Mouse (Mus musculus) liver, embryonic 14 days (tissue): Measurements from ENCODE around the gene Gm21293. TPM values are rescaled to one million over a fixed set of nuclear protein-coding genes. Genes with fewer than 3 reads are reported as not detected.

Experiments
- polyA plus RNA-seq: library from polyadenylated mRNA; depleted of rRNA; stranded (reverse); fragments of >200 nt; gene quantifications from 2 replicates; pipeline ENCODE4 v1.2.3, GENCODE M21; 2012; rRNA removed

The Gm21293 gene
- not detected in 2 replicates for polyA plus RNA-seq

GRCm38 (mm10) chr10:104142687-104143086 is at the start of gene Gm21293:
Gene Gm21293, plus strand, starts transcription at chr10:104142987.

DNA sequence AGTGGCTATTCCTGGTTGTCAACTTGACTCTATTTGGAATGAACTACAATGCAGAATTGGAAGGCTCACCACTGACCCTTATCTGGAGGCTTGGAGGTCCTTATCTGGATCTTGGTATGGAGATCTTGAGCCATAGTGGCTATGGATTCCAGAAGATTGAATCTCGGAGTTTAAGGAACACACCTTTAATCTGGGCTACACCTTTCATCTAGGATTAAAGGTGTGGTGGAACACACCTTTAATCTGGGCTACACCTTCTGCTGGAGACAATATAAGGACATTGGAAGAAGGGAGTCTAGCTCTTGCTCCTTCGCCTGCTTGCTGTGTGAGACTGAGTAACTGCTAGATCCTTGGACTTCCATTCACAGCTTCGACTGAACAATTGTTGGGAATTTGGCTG is 8.4 kb downstream of the Gm21293 start, which contains the start of gene Gm6763:
Gene Gm6763, plus strand, starts transcription at position 301 of the 400 bp plus-strand sequence.

GRCm38 (mm10) chr10:104159706-104160105 is 16.9 kb downstream of the Gm21293 start, which contains the start of gene Gm8764:
Gene Gm8764, plus strand, starts transcription at chr10:104160006.

GRCm38 (mm10) chr10:104168215-104168614 is 25.4 kb downstream of the Gm21293 start, which contains the start of gene Gm21304:
Gene Gm21304, plus strand, starts transcription at chr10:104168515.

GRCm38 (mm10) chr10:104176724-104177123 is 33.9 kb downstream of the Gm21293 start, which contains the start of gene Gm21312:
Gene Gm21312, plus strand, starts transcription at chr10:104177024.

GRCm38 (mm10) chr10:104185233-104185632 is 42.4 kb downstream of the Gm21293 start, which contains the start of gene Gm20765:
Gene Gm20765, plus strand, starts transcription at chr10:104185533.

DNA sequence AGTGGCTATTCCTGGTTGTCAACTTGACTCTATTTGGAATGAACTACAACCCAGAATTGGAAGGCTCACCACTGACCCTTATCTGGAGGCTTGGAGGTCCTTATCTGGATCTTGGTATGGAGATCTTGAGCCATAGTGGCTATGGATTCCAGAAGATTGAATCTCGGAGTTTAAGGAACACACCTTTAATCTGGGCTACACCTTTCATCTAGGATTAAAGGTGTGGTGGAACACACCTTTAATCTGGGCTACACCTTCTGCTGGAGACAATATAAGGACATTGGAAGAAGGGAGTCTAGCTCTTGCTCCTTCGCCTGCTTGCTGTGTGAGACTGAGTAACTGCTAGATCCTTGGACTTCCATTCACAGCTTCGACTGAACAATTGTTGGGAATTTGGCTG is 51.0 kb downstream of the Gm21293 start, which contains the start of gene Gm4340:
Gene Gm4340, plus strand, starts transcription at position 301 of the 400 bp plus-strand sequence.

Other genes with a start within 250 kb of the Gm21293 start
- not detected in 2 replicates for gene Gm6763, start 8.5 kb downstream of the Gm21293 start, polyA plus RNA-seq
- gene Gm8764, start 17.0 kb downstream of the Gm21293 start, polyA plus RNA-seq, result not detected in 2 replicates
- not detected in 2 replicates for gene Gm21304, start 25.5 kb downstream of the Gm21293 start, polyA plus RNA-seq
- gene Gm21312, start 34.0 kb downstream of the Gm21293 start, polyA plus RNA-seq, result not detected in 2 replicates
- not detected in 2 replicates for gene Gm20765, start 42.5 kb downstream of the Gm21293 start, polyA plus RNA-seq
- not detected in 2 replicates for gene Gm4340, start 51.1 kb downstream of the Gm21293 start, polyA plus RNA-seq